Mouse (Mus musculus) neural tube, embryonic 11.5 days (tissue): ENCODE measurements around the gene Tcf12. TPM values are rescaled to one million over a fixed set of nuclear protein-coding genes. Genes with fewer than 3 reads are reported as not detected.

ENCODE experiments used
- ATAC-seq: fragments of 200-750 bp; cut with Nextera tagmentation; 2 replicates; pipeline ENCODE4 v1.8.0; 2017; ENCODE audit warnings: moderate number of reproducible peaks, mild to moderate bottlenecking, moderate TSS enrichment, moderate library complexity; ENCODE audit not compliant: insufficient read depth, low FRiP score, low TSS enrichment
- DNase-seq: peaks from one replicate; pipeline ENCODE4 v3.0.0-alpha.2; 2015; ENCODE audit warnings: low spot score
- H3K27ac ChIP-seq: fragments of 300-500 bp; sonication (generic); 2 replicates; pipeline ENCODE4 v1.5.1; 2014; ENCODE audit warnings: low read depth, mild to moderate bottlenecking, low read length
- H3K27me3 ChIP-seq: fragments of 300-500 bp; sonication (generic); 2 replicates; pipeline ENCODE4 v1.6.1; 2014; ENCODE audit warnings: mild to moderate bottlenecking, low read length, mixed read lengths; ENCODE audit not compliant: control insufficient read depth, insufficient read depth
- H3K36me3 ChIP-seq: fragments of 300-500 bp; sonication (generic); 2 replicates; pipeline ENCODE4 v1.6.1; 2014; ENCODE audit warnings: mild to moderate bottlenecking, low read length, moderate library complexity, mixed read lengths; ENCODE audit not compliant: control insufficient read depth, insufficient read depth
- H3K4me1 ChIP-seq: fragments of 300-500 bp; sonication (generic); 2 replicates; pipeline ENCODE4 v1.6.1; 2014; ENCODE audit warnings: low read length, mixed read lengths; ENCODE audit not compliant: control insufficient read depth, insufficient read depth
- H3K4me2 ChIP-seq: fragments of 300-500 bp; sonication (generic); 2 replicates; pipeline ENCODE4 v1.6.1; 2014; ENCODE audit warnings: low read depth, mild to moderate bottlenecking, moderate library complexity
- H3K4me3 ChIP-seq: fragments of 300-500 bp; sonication (generic); 2 replicates; pipeline ENCODE4 v1.5.1; 2014; ENCODE audit warnings: low read depth, low read length
- H3K9ac ChIP-seq: fragments of 300-500 bp; sonication (generic); 2 replicates; pipeline ENCODE4 v1.6.1; 2014; ENCODE audit warnings: mild to moderate bottlenecking, low read length
- H3K9me3 ChIP-seq: fragments of 300-500 bp; sonication (generic); 2 replicates; pipeline ENCODE4 v1.6.1; 2016; ENCODE audit warnings: low read length; ENCODE audit not compliant: control insufficient read depth
- WGBS: fragments of 180-500 bp; shearing (Covaris S2); extraction: QIAGEN DNeasy Blood & Tissue Kit; methylation state at CpG from one replicate; pipeline ENCODE4 v1.1.7; 2014; 5-methylcytosine and 5-hydroxymethylcytosine counted together
- polyA plus RNA-seq: library from polyadenylated mRNA; unstranded; fragments of >200 nt; fragmentation: Nextera tagmentation; extraction: Ambion mirVana; gene quantifications from 2 replicates; pipeline ENCODE4 v1.2.1, GENCODE M21; 2014

The Tcf12 gene
- polyA plus RNA-seq, 1 experiment from 2014 or later: 209 TPM

- Histone ChIP-seq H3K4me1 (peaks cover 21% of the 10 kb centered on the region; the same call in 1 of the 2 replicates), H3K36me3 (peaks cover 13% of the 10 kb centered on the region), H3K27me3 (no peaks in the 10 kb centered on the region), H3K4me2 (no peak overlapping the region), H3K27ac (no peak overlapping the region), H3K4me3 (no peak overlapping the region), H3K9ac (no peak overlapping the region), H3K9me3 (no peaks in the 10 kb centered on the region)
- ATAC-seq: no peak
- no peak for DNase-seq
- WGBS: 84% methylated on average over 3 of the region's 3 CpGs
Observed at GRCm38 (mm10) chr9:71877867-71878266, 233.8 kb downstream of the Tcf12 start.

DNA sequence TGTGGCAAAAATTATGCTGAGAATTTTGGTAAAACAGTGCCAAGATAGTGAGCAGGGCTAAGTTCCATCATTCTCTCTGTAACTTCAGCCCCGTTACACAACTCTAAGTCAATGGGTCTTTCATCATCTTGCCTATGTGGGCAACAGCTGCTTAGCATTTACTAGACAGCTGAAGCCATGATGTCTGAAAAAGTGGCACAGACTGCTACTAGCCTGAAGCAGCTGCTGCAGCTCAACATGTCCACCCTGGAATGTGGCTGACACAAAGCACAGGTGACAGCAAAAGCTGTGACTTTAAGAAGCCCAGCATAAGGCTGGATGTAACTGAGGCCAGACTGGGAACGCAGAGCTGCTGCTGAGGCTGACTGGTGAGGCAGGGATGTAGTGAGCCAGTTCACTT, 236.9 kb downstream of the Tcf12 start:
- ATAC-seq: no peak
- H3K36me3 ChIP-seq: peaks cover 13% of the 10 kb centered on the region

DNA sequence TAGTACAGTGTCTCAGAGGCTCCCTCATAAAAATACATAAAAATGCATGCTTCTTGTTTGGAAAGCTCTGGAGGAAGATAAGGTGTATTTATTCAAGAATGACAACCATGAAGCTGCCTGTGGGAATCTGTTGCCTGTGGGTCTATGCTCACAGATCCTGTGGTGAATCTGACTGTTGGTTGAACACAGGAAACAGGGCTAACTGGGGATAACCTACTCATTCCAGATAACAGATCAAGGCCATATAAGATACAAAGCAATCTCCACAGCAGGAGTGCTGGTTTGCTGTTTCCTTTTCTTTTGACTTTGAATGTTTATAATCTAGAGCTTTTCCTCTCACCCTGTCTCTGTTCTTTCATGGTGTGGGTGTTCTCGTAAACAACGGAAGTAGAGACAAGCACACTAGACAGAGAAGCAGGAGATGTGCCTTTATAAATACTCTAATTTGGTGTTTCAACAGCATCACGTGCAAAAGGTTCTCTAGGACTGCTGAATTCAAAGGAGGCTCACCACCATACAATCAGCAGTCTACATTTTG, 237.6 kb downstream of the Tcf12 start:
- WGBS: 89% methylated on average over 3 of the region's 3 CpGs
- no peak for ATAC-seq
- DNase-seq: no peak
- Histone ChIP-seq H3K27ac (no peak overlapping the region), H3K27me3 (no peaks in the 10 kb centered on the region), H3K9ac (no peak overlapping the region), H3K4me2 (no peak overlapping the region), H3K9me3 (no peaks in the 10 kb centered on the region), H3K4me3 (no peak overlapping the region), H3K4me1 (peaks cover 3% of the 10 kb centered on the region; the same call in 1 of the 2 replicates), H3K36me3 (peaks cover 13% of the 10 kb centered on the region)

More for the DNA sequence above, 236.9 kb downstream of the Tcf12 start:
- Histone ChIP-seq H3K9me3 (no peaks in the 10 kb centered on the region), H3K27ac (no peak overlapping the region), H3K4me2 (no peak overlapping the region), H3K27me3 (no peaks in the 10 kb centered on the region), H3K9ac (no peak overlapping the region), H3K4me1 (peaks cover 3% of the 10 kb centered on the region; the same call in 1 of the 2 replicates), H3K4me3 (no peak overlapping the region)
- WGBS: 85% methylated on average over 2 of the region's 2 CpGs
- DNase-seq: no peak

DNA sequence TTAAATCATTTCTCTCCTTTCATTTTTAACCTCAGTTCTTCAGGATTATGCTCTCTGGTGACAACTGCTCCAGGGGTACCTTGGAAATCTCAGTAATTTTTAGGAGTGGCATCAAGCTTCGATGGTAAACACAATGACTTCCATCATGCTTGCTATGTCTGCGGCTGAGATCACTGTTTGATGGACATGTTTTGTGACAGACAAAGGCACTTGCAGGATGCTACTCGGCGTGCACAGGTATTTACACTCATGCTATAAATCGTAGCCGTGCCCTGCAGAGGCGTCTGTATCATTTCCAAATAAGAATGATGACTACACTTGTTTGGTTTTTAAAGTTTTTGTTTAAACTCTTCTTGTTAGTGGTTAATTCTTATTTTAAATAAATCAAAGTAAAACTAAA, 248.3 kb downstream of the Tcf12 start:
- H3K9me3 ChIP-seq: no peaks in the 10 kb centered on the region
- H3K27me3 ChIP-seq: no peaks in the 10 kb centered on the region
- no peaks in the 10 kb centered on the region for H3K4me1 ChIP-seq
- 76% methylated on average over 7 of the region's 7 CpGs for WGBS
- ATAC-seq (no peak), DNase-seq (no peak)
- H3K27ac ChIP-seq: no peak overlapping the region
- no peak overlapping the region for H3K4me2 ChIP-seq
- peaks cover 2% of the 10 kb centered on the region; the same call in 1 of the 2 replicates for H3K36me3 ChIP-seq
- no peak overlapping the region for H3K9ac ChIP-seq
- no peak overlapping the region for H3K4me3 ChIP-seq

DNA sequence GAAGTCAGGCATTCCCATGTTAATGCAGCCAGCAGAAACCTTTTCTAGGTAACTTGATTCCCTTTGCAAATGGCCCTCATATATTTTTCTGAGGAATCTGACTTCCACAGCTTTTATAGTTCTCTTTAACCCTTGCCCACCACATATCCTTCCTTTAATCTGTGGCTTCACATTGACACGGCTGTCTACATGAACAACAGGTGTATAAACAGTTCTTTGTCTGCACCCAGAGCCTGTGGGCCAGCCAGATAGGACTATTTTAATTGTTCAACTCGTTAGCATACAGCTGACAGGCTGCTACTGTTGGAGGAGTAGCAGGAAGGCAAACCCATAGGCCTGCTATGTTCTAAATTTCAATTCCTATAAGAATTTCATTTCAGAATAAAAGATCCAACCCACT, 250.0 kb downstream of the Tcf12 start:
- 13% methylated on average over 2 of the region's 2 CpGs for WGBS
- Histone ChIP-seq H3K27ac (no peak overlapping the region), H3K9me3 (no peaks in the 10 kb centered on the region), H3K9ac (no peak overlapping the region), H3K27me3 (no peaks in the 10 kb centered on the region), H3K4me2 (no peak overlapping the region), H3K4me1 (no peaks in the 10 kb centered on the region), H3K36me3 (no peaks in the 10 kb centered on the region; the same call in 1 of the 2 replicates), H3K4me3 (no peak overlapping the region)
- ATAC-seq: peak; percentile 38; the same call in 1 of the 2 replicates
- no peak for DNase-seq

DNA sequence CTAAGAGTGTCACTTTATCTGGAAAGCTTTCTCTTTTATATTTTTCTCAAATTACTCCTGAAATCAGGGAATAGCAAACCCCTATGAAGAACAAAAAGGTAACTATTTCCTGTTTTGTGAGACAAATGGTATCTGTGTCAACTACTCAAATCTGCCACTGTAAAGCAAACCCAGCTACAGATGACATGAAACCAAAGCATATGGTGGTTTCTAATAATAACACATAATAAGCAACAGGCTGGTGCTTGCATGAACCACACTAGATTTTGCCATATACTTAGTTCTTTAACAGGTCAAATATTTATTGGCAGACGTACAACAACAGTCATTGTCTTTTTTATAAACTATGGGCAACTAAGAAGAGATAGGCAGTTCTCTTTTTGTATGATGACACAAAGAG, 253.7 kb downstream of the Tcf12 start:
- WGBS: 95% methylated on average over 1 of the region's 1 CpGs
- no peaks in the 10 kb centered on the region for H3K9me3 ChIP-seq
- H3K4me1 ChIP-seq: no peaks in the 10 kb centered on the region
- no peak overlapping the region for H3K9ac ChIP-seq
- peaks cover 13% of the 10 kb centered on the region for H3K36me3 ChIP-seq
- DNase-seq (no peak), ATAC-seq (no peak)
- H3K27ac ChIP-seq: no peak overlapping the region
- H3K27me3 ChIP-seq: no peaks in the 10 kb centered on the region
- H3K4me2 ChIP-seq: no peak overlapping the region
- no peak overlapping the region for H3K4me3 ChIP-seq

DNA sequence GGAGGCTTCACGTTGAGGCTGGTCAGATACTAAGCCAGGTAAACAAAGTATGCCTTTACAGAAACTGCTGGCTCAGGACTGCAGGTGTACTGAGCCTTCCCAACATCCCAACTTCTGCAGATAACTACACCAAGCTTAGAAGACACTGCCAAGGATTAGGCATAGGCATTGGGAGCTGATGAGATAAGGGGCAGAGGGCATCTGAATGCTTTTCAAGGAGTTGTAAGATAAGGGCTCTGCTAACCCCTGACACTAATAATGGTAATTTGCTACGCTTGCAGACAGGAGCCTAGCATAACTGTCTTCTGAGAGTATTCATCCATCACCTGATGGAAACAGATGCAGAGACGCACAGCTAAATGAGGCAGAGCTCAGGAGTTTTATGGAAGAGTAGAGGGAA, 257.8 kb downstream of the Tcf12 start:
- H3K4me2 ChIP-seq: no peak overlapping the region
- H3K9me3 ChIP-seq: no peaks in the 10 kb centered on the region
- no peak overlapping the region for H3K4me3 ChIP-seq
- no peaks in the 10 kb centered on the region for H3K27me3 ChIP-seq
- ATAC-seq: no peak
- no peak overlapping the region for H3K27ac ChIP-seq
- no peaks in the 10 kb centered on the region for H3K4me1 ChIP-seq
- H3K36me3 ChIP-seq: peaks cover 13% of the 10 kb centered on the region
- no peak for DNase-seq
- no peak overlapping the region for H3K9ac ChIP-seq
- 81% methylated on average over 3 of the region's 3 CpGs for WGBS

DNA sequence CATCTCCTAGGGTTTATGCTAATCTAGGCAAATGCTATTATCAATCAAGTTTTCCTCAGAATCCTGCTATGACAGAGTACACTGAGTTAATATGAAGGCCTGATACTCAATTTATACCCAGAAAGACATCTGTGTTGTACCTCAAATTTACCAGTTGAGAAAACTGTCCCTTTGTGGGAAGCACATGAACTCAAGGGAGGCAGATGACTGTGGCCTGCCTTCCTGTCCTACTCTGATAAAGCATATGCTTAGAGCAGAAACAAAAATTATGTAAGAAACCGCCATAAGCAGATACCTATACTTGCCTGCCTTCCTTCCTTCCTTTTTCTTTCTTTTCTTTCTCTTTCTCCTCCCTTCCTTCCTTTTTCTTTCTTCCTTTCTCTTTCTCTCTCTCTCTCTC, 261.4 kb downstream of the Tcf12 start:
- Histone ChIP-seq H3K4me3 (no peak overlapping the region), H3K36me3 (peaks cover 23% of the 10 kb centered on the region), H3K4me2 (no peak overlapping the region), H3K4me1 (no peaks in the 10 kb centered on the region), H3K9me3 (no peaks in the 10 kb centered on the region), H3K27me3 (no peaks in the 10 kb centered on the region), H3K27ac (no peak overlapping the region), H3K9ac (no peak overlapping the region)
- DNase-seq (no peak), ATAC-seq (no peak)
- 94% methylated on average over 1 of the region's 1 CpGs for WGBS

- ATAC-seq: no peak
- H3K36me3 ChIP-seq: peaks cover 23% of the 10 kb centered on the region
- no peak for DNase-seq
- no peak overlapping the region for H3K9ac ChIP-seq
- WGBS: 96% methylated on average over 3 of the region's 3 CpGs
- H3K9me3 ChIP-seq: no peaks in the 10 kb centered on the region
- no peak overlapping the region for H3K4me3 ChIP-seq
- no peaks in the 10 kb centered on the region for H3K27me3 ChIP-seq
- no peak overlapping the region for H3K27ac ChIP-seq
- H3K4me1 ChIP-seq: no peaks in the 10 kb centered on the region
- H3K4me2 ChIP-seq: no peak overlapping the region
Observed at GRCm38 (mm10) chr9:71848392-71848791, 263.3 kb downstream of the Tcf12 start.
